Mouse (Mus musculus) embryonic facial prominence, embryonic 11.5 days (tissue): ENCODE results near the gene Asic2. TPM values are rescaled to one million over a fixed set of nuclear protein-coding genes. Genes with fewer than 3 reads are reported as not detected.

ENCODE experiments used
- ATAC-seq: fragments of 200-750 bp; cut with Nextera tagmentation; replicated peaks from 2 replicates; pipeline ENCODE4 v1.8.0; 2017; ENCODE audit warnings: low read depth; ENCODE audit not compliant: insufficient number of reproducible peaks, low FRiP score, low TSS enrichment
- DNase-seq: peaks from one replicate; pipeline ENCODE4 v3.0.0-alpha.2; 2015; ENCODE audit warnings: low spot score
- H3K27ac ChIP-seq: fragments of 300-500 bp; sonication (generic); replicated peaks from 2 replicates; pipeline ENCODE4 v1.5.1; 2014; ENCODE audit warnings: mild to moderate bottlenecking, low read depth, low read length, control low read depth
- H3K27me3 ChIP-seq: fragments of 300-500 bp; sonication (generic); 2 replicates; pipeline ENCODE4 v1.6.1; 2014; ENCODE audit warnings: mild to moderate bottlenecking, low read length, moderate library complexity, mixed read lengths; ENCODE audit not compliant: control insufficient read depth, insufficient read depth
- H3K36me3 ChIP-seq: fragments of 300-500 bp; sonication (generic); replicated peaks from 2 replicates; pipeline ENCODE4 v1.6.1; 2014; ENCODE audit warnings: low read depth, mild to moderate bottlenecking, low read length, moderate library complexity, mixed read lengths; ENCODE audit not compliant: control insufficient read depth, insufficient read depth
- H3K4me1 ChIP-seq: fragments of 300-500 bp; sonication (generic); 2 replicates; pipeline ENCODE4 v1.6.1; 2014; ENCODE audit warnings: low read length, mixed read lengths; ENCODE audit not compliant: control insufficient read depth, insufficient read depth
- H3K4me2 ChIP-seq: fragments of 300-500 bp; sonication (generic); 2 replicates; pipeline ENCODE4 v1.6.1; 2014; ENCODE audit warnings: low read depth, mild to moderate bottlenecking, control low read depth, low read length, moderate library complexity
- H3K4me3 ChIP-seq: fragments of 300-500 bp; sonication (generic); 2 replicates; pipeline ENCODE4 v1.5.1; 2014; ENCODE audit warnings: low read depth, low read length, control low read depth
- H3K9ac ChIP-seq: fragments of 300-500 bp; sonication (generic); replicated peaks from 2 replicates; pipeline ENCODE4 v1.6.1; 2014; ENCODE audit warnings: mild to moderate bottlenecking, control low read depth, low read length
- H3K9me3 ChIP-seq: fragments of 300-500 bp; sonication (generic); replicated peaks from 2 replicates; pipeline ENCODE4 v1.6.1; 2016; ENCODE audit warnings: mild to moderate bottlenecking, low read length, inconsistent platforms, mixed read lengths; ENCODE audit not compliant: control insufficient read depth
- WGBS: fragments of 180-500 bp; shearing (Covaris S2); extraction: QIAGEN DNeasy Blood & Tissue Kit; methylation state at CpG from one replicate; pipeline ENCODE4 v1.1.7; 2014; 5-methylcytosine and 5-hydroxymethylcytosine counted together
- polyA plus RNA-seq: library from polyadenylated mRNA; unstranded; fragments of >200 nt; fragmentation: Nextera tagmentation; extraction: Ambion mirVana; gene quantifications from 2 replicates; pipeline ENCODE4 v1.2.1, GENCODE M21; 2014

The Asic2 gene
- polyA plus RNA-seq, 1 experiment from 2014 or later: 0.46 TPM

- 52% methylated on average over 1 of the region's 1 CpGs for WGBS
- no peak overlapping the region for H3K9ac ChIP-seq
- ATAC-seq (no peak), DNase-seq (no peak)
- no peak overlapping the region for H3K4me3 ChIP-seq
- H3K27me3 ChIP-seq: no peaks in the 10 kb centered on the region
- H3K4me2 ChIP-seq: no peak overlapping the region
- no peaks in the 10 kb centered on the region for H3K36me3 ChIP-seq
- no peaks in the 10 kb centered on the region for H3K9me3 ChIP-seq
- H3K4me1 ChIP-seq: no peaks in the 10 kb centered on the region
- no peak overlapping the region for H3K27ac ChIP-seq
Observed at GRCm38 (mm10) chr11:81847773-81848490, 120.3 kb downstream of the Asic2 start.

DNA sequence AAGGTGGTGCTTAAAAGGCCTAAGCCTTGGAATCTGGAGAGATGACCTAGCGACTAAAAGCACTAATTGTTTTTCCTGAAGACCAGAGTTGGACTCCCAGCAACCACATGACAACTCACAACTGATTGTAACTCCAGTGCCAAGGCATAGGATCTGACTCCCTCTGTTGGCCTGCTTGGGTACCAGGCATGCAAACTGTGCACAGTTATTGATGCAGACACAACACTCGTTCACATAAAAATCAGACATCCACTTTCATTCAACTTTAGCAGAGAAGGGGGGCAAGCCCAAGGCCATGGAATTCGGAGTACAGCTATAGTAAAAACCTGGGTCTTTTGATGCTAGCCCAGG, 122.6 kb downstream of the Asic2 start:
- Histone ChIP-seq H3K27me3 (no peaks in the 10 kb centered on the region), H3K4me3 (no peak overlapping the region), H3K36me3 (no peaks in the 10 kb centered on the region), H3K4me1 (no peaks in the 10 kb centered on the region), H3K9ac (no peak overlapping the region), H3K4me2 (no peak overlapping the region), H3K27ac (no peak overlapping the region), H3K9me3 (no peaks in the 10 kb centered on the region)
- 83% methylated on average over 3 of the region's 3 CpGs for WGBS
- ATAC-seq: no peak
- no peak for DNase-seq

DNA sequence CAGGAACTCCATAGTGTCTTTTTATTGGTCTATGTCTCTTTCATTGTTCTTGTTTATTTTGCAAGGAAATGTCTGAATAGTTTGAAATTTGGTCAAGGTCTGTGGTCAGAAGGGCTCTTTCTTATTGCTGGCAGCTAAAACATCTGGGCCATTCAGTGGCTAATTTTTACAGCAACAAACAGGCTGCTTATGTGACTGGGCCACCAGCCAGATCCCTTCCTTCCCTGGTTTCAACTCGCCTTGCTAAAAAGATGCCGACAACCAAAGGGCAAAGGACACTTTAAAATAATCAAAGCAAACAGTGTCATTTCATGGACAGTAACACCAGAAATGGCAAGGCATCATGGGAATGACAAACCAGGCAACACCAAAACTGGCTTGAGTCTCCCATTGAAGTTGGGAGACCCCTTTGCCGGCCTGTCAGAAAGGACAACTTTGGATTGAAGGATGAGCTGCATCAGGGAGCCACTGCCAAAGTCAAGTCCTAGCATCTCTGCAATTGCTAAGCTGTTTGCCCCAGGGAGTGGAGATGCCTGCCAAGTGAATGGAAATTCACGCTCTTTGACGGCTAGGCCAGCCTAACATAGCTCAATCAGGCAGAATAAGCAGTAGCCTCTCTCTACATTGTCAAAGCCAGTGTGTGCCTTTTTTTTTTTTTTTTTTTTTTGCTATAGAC, 123.1 kb downstream of the Asic2 start:
- Histone ChIP-seq H3K4me1 (no peaks in the 10 kb centered on the region), H3K9ac (no peak overlapping the region), H3K27me3 (no peaks in the 10 kb centered on the region), H3K9me3 (no peaks in the 10 kb centered on the region), H3K4me3 (no peak overlapping the region), H3K36me3 (no peaks in the 10 kb centered on the region), H3K27ac (no peak overlapping the region), H3K4me2 (no peak overlapping the region)
- WGBS: 71% methylated on average over 5 of the region's 5 CpGs
- ATAC-seq (no peak), DNase-seq (no peak)

DNA sequence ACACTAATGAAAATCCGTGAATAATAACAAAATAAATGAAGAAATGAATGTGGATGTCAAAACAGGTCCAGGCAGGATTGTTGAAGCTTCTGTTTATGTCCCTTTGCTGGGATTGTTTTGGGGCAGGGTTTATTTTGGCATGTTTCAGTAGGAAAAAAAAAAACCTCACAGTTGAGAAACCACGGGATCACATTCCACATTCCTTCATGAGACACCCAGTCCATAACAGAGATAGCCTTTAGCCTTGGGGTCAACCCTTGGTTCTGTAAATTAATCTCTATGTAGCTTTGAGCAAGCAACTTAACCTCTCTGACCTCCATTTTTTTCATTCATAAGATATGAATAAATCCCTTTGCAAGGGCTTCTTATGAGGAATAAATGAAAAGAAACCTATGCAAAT, 127.3 kb downstream of the Asic2 start:
- Histone ChIP-seq H3K36me3 (no peaks in the 10 kb centered on the region), H3K27ac (no peak overlapping the region), H3K9me3 (no peaks in the 10 kb centered on the region), H3K4me3 (no peak overlapping the region), H3K27me3 (no peaks in the 10 kb centered on the region), H3K4me1 (no peaks in the 10 kb centered on the region), H3K4me2 (no peak overlapping the region), H3K9ac (no peak overlapping the region)
- DNase-seq (no peak), ATAC-seq (no peak)
- WGBS: 56% methylated on average over 2 of the region's 2 CpGs

GRCm38 (mm10) chr11:81838426-81838825, 129.8 kb downstream of the Asic2 start:
- Histone ChIP-seq H3K4me3 (no peak overlapping the region), H3K4me2 (no peak overlapping the region), H3K9ac (no peak overlapping the region), H3K27me3 (no peaks in the 10 kb centered on the region), H3K27ac (no peak overlapping the region), H3K36me3 (no peaks in the 10 kb centered on the region), H3K9me3 (no peaks in the 10 kb centered on the region), H3K4me1 (no peaks in the 10 kb centered on the region)
- WGBS: 43% methylated on average over 4 of the region's 4 CpGs
- ATAC-seq (no peak), DNase-seq (no peak)

- Histone ChIP-seq H3K36me3 (no peaks in the 10 kb centered on the region), H3K27ac (no peak overlapping the region), H3K4me3 (no peak overlapping the region), H3K27me3 (no peaks in the 10 kb centered on the region), H3K4me1 (no peaks in the 10 kb centered on the region), H3K4me2 (no peak overlapping the region), H3K9ac (no peak overlapping the region), H3K9me3 (no peaks in the 10 kb centered on the region)
- 50% methylated on average over 1 of the region's 1 CpGs for WGBS
- ATAC-seq (no peak), DNase-seq (no peak)
Observed at GRCm38 (mm10) chr11:81832381-81832780, 135.9 kb downstream of the Asic2 start.

GRCm38 (mm10) chr11:81816531-81816930, 151.7 kb downstream of the Asic2 start:
- DNase-seq (no peak), ATAC-seq (no peak)
- no peaks in the 10 kb centered on the region for H3K9me3 ChIP-seq
- no peak overlapping the region for H3K4me2 ChIP-seq
- no peaks in the 10 kb centered on the region for H3K4me1 ChIP-seq
- no peaks in the 10 kb centered on the region for H3K27me3 ChIP-seq
- H3K27ac ChIP-seq: no peak overlapping the region
- no peak overlapping the region for H3K9ac ChIP-seq
- no peak overlapping the region for H3K4me3 ChIP-seq
- 41% methylated on average over 5 of the region's 5 CpGs for WGBS
- no peaks in the 10 kb centered on the region for H3K36me3 ChIP-seq

DNA sequence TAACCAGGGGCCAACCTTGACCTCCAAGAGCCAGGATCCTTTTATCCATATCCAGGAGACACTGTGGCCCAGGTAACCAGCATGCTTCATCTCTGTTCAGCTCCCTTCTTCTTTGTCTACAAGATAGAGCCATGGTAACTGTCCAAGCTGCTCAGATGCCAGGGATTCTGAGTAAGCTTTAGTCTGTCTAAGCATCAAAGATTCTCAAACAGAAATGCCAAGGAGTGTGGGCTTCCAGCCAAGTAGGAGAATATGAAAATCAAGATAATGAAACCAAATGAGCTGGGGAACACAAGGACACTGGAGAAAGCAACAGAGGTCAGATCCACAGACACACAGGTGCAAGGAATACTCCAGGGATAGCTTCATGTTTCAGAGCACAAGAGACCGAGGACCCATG, 153.4 kb downstream of the Asic2 start:
- H3K36me3 ChIP-seq: no peaks in the 10 kb centered on the region
- H3K27ac ChIP-seq: no peak overlapping the region
- WGBS: 77% methylated on average over 1 of the region's 1 CpGs
- H3K4me1 ChIP-seq: no peaks in the 10 kb centered on the region
- H3K9ac ChIP-seq: no peak overlapping the region
- no peaks in the 10 kb centered on the region for H3K27me3 ChIP-seq
- ATAC-seq (no peak), DNase-seq (no peak)
- no peak overlapping the region for H3K4me3 ChIP-seq
- H3K4me2 ChIP-seq: no peak overlapping the region
- no peaks in the 10 kb centered on the region for H3K9me3 ChIP-seq
